Mouse (Mus musculus) v-Abl transformed pro-B cells (cell line): ENCODE data around the gene Tgfbrap1.

Experiments used
- in situ Hi-C, 2 experiments: fragments of 400-800 bp; cut with MboI; formaldehyde crosslinking; loops; one replicate each; pipeline ENCODE4 v1.15.1; 2025; ENCODE audit not compliant: unreplicated experiment in 2 of 2

Gene Tgfbrap1

GRCm38 (mm10) chr1:43122616-43123015, 24.2 kb upstream of the Tgfbrap1 start:
- in situ Hi-C loops, result no loop called here

- in situ Hi-C loops, result no loop called here
Measured at GRCm38 (mm10) chr1:43120950-43121349, 22.5 kb upstream of the Tgfbrap1 start.

- in situ Hi-C loops, result no loop called here
Measured at GRCm38 (mm10) chr1:43117435-43117834, 19.0 kb upstream of the Tgfbrap1 start.

DNA sequence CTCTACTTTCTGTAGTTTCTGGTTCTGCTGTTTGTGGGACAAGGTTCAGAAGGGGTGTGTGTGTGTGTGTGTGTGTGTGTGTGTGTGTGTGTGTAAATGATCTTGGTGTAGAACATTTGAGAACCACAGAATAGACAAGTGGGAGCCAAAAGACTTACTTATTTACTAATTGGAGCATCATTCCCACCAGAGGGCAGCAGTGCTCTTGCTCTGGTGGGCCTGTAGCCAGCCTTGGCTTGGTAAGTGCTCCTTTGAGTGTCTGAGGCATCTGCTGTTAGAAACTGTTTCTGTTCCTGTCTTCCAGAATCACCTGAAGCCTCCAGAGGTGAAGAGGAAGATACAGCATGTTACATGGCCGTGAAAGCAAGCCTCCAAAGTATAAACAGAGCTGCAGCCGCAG, 14.4 kb upstream of the Tgfbrap1 start:
- in situ Hi-C loops, result no loop called here

DNA sequence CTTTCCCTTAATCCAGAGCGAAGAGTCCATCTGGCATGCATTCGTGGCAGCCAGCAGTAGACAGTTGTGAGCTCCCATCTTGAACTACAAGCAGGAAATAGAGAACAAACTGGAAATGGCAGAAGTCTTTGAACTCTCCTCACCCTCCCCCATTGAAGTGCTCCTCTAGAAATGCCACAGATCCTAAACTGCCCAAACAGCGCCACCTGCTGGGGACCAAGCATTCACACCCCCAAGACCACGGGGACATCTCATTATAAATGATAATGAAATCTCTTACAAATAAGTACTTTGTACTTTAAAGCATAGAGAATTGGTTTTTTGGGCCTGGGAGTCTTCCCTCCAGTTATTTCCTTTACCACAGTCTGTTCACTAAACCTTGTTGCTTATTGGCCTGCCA, 12.1 kb upstream of the Tgfbrap1 start:
- in situ Hi-C loops, result no loop called here

GRCm38 (mm10) chr1:43108729-43109128, 10.3 kb upstream of the Tgfbrap1 start:
- in situ Hi-C loops, result loop anchor here (5.0 to 10.0 kb wide), 2 partner anchors 191 to 946 kb away; no protein-coding TSS in a partner anchor

DNA sequence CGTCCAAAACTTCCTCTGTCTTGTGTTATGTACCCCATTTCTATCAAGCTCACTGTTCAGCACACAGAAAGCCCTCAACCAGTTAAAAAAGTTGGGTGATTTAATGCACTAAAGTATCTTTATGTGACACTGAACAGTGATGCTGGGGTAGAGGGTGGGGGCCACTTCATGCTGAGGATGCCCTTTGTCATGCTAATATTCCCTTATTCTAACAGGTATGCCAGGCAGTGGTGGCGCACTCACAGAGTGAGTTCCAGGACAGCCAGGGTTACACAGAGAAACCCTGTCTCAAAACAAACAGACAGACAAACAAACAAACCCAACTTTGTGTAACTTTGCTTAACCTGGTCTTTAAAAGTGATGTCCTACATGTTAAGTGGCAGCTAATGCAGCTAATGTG, 4.2 kb downstream of the Tgfbrap1 start:
- in situ Hi-C loops, result loop anchor here in 1 of 2 experiments (5.0 kb wide), 1 partner anchor 322 kb away; no protein-coding TSS in a partner anchor

DNA sequence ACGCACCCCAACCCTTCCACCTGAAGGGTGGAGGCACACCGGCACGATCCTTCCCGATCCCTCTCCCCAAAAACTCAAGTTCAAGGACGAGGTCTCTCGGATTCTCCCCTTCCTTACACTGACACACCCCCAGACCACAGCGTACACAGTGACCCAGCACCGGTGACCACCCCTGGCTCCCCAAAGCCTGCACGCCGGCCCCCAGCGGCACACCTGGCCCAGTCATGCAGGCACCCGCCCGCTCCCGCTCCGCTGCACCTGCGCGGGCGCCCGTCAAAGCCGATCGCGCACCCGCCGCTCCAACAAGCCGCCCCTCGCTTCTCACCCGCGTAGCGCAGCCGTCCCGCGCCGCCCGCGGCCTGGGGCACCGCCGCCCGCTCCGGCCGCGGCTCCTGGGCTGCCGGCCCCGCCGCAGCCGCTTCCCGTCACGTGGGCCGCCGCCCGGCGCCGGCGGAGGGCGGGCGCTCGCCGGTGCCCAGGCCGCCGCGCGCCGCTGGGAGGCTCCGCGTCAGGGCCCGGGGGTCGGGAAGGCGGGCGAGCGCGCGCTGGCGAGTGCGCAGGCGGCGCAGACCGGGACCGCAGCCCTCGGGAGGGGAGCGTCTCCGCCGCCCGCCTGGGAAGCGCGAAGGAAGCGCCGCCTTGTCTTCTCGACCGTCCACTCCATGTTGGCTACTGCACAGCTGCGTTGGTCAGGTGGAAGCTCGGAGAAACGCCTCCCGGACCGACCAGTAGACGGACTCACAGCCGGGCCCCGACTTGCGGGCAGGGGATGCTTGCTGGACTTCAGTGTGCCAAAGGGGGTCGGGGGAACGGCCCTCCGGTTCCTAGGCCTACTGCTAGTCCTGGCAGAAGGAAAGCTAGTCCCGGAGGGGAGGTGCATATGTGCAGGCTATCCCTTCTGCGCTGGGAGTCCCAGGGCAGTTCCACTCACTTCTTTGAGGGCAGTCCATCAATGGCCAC, 6.1 kb downstream of the Tgfbrap1 start:
- in situ Hi-C loops, result loop anchor here in 1 of 2 experiments (5.0 kb wide), 1 partner anchor 320 kb away; no protein-coding TSS in a partner anchor

- in situ Hi-C loops, result loop anchor here in 1 of 2 experiments (5.0 kb wide), 1 partner anchor 319 kb away; no protein-coding TSS in a partner anchor
Measured at GRCm38 (mm10) chr1:43091306-43092055, 7.0 kb downstream of the Tgfbrap1 start.

DNA sequence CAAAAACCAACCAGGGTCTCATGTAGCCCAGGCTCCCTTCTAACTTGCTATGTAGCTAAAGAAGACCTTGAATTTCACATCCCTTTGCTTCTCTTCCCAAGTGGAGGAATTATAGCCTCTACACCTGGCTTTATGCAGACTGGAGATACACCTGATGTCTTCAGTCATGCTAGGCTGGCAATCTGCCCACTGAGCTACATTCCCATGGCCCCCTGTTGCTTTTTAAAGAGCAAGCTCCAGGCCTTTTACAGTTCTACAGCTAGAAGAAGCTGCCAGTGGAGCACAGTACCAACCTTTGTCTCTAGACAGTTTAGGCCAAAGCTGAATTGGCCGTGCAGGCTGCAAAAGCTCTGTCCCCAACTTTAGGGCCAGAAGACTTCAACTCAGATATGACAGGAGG, 8.0 kb downstream of the Tgfbrap1 start:
- in situ Hi-C loops, result loop anchor here in 1 of 2 experiments (5.0 kb wide), 1 partner anchor 318 kb away; no protein-coding TSS in a partner anchor

- in situ Hi-C loops, result no loop called here
Measured at GRCm38 (mm10) chr1:43082946-43083345, 15.5 kb downstream of the Tgfbrap1 start.

GRCm38 (mm10) chr1:43078124-43078523, 20.3 kb downstream of the Tgfbrap1 start:
- in situ Hi-C loops, result no loop called here

DNA sequence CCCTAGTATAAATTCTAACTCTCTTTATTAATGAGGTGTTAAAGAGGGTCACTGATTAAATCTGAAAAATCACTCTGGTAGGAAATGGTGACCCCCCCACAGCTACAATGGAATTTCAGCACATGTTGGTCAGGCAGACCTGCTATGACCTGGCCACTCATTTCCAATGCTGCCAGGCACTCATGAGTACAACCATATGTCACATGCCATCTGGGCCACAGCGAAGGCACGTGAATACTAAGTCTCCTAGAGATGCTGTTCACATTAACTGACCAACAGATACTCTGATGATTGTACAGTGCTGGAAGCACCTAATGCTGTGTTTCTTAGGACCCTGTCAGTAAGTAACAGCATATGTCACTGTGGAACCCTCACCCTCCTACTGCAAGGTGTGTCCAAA, 23.6 kb downstream of the Tgfbrap1 start:
- in situ Hi-C loops, result no loop called here

- in situ Hi-C loops, result no loop called here
Measured at GRCm38 (mm10) chr1:43072561-43072960, 25.9 kb downstream of the Tgfbrap1 start.

- in situ Hi-C loops, result no loop called here
Measured at GRCm38 (mm10) chr1:43072028-43072427, 26.4 kb downstream of the Tgfbrap1 start.

- in situ Hi-C loops, result no loop called here
Measured at GRCm38 (mm10) chr1:43070726-43071125, 27.7 kb downstream of the Tgfbrap1 start.

DNA sequence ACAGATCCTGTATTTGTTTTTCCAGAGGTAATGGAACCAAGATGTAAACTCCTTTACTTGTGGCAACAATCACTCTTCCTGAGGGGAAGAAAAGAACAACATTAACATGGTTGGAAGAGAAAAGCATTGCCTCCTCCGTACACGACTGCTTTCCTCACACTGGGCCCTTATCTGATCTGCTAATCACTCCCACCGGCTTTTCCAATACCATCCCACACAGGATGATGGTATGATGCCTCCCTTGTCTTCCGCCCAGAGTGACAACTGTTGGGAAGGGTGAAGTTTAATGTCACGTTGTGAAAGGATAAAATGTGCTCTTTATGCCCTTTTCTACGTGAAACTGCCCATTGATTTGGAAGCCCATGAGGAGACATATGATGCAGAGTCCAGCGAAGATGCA, 30.9 kb downstream of the Tgfbrap1 start:
- in situ Hi-C loops, result loop anchor here in 1 of 2 experiments (5.0 kb wide), 1 partner anchor 155 kb away; no protein-coding TSS in a partner anchor

- in situ Hi-C loops, result loop anchor here in 1 of 2 experiments (5.0 kb wide), 1 partner anchor 154 kb away; no protein-coding TSS in a partner anchor
Measured at GRCm38 (mm10) chr1:43066573-43066972, 31.9 kb downstream of the Tgfbrap1 start.

- in situ Hi-C loops, result loop anchor here in 1 of 2 experiments (5.0 kb wide), 1 partner anchor 153 kb away; no protein-coding TSS in a partner anchor
Measured at GRCm38 (mm10) chr1:43065615-43066310, 32.7 kb downstream of the Tgfbrap1 start.

- in situ Hi-C loops, result no loop called here
Measured at GRCm38 (mm10) chr1:43051903-43052302, 46.5 kb downstream of the Tgfbrap1 start.
